Mouse (Mus musculus): ENCODE results near the gene Blzf1.
A peak's percentile ranks its signal among the peaks of the same experiment; 100 is the strongest.

The Blzf1 gene

DNA sequence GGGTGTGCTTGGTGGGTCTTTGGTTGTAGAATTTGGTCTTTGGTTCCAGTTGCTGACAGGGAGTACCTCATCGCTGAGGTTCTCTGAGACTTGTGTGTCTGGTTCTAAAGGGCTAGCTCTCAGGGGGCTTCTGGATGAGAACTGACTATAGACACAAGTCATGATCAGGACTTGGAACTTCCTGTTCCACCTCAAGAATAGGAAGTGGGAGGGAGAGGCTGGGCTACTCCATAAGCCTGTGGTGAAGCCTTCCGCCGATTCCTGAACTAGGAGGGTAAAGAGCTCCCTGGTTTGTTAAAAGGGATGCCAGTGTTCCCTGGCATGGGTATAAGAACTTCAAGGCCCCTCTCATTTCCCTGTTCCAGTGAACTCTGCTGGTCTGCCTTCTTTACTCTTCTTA, 23.3 kb downstream of the Blzf1 start:
- no peaks in the 10 kb centered on the region for H3K27me3 ChIP-seq (ENCODE audit: insufficient read depth, low read length)
- no peak for TF ChIP-seq CTCF (conservative IDR thresholded peaks at IDR 0.05; ENCODE audit: low read length)
- no peak for TF ChIP-seq NANOG (IDR thresholded peaks at IDR 0.05; ENCODE audit: borderline replicate concordance, low read length)
- TF ChIP-seq POU5F1 (IDR thresholded peaks at IDR 0.05; ENCODE audit: borderline replicate concordance, low read length) = no peak
- H3K4me1 ChIP-seq (replicated peaks; ENCODE audit: low read depth, low read length) = peaks cover 4% of the 10 kb centered on the region
- H3K9me3 ChIP-seq (ENCODE audit: low read length) = no peaks in the 10 kb centered on the region
- no peaks in the 10 kb centered on the region for H3K36me3 ChIP-seq (ENCODE audit: insufficient read depth, low read length)
- H3K4me3 ChIP-seq (replicated peaks; ENCODE audit: low read length) = no peak overlapping the region

DNA sequence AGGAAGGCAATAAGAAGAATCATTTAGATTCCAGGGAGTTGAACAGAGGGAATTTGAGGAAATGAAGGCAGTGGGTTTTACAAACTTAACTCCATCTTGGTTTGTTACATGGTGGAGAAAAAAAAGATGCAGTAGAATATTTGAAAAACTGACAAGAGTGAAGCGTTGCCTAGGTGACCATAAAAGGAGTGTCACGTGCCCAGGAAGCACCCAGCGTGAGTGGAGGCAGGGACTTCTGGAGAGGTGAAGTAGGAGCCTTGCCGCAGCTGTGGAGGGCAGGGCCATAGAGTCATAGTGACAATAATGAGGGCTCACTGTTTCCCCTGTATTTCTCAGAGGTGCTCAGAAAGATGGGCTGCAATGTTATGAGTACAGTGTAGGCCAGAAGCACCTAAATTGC, 28.0 kb downstream of the Blzf1 start:
- Histone ChIP-seq H3K36me3 (ENCODE audit: insufficient read depth, low read length) (no peaks in the 10 kb centered on the region), H3K27me3 (ENCODE audit: insufficient read depth, low read length) (no peaks in the 10 kb centered on the region), H3K4me3 (replicated peaks; ENCODE audit: low read length) (no peak overlapping the region), H3K9me3 (ENCODE audit: low read length) (no peaks in the 10 kb centered on the region), H3K4me1 (replicated peaks; ENCODE audit: low read depth, low read length) (peaks cover 5% of the 10 kb centered on the region; the same call in 1 of the 2 replicates)
- TF ChIP-seq CTCF (conservative IDR thresholded peaks at IDR 0.05; ENCODE audit: low read length) = no peak
- TF ChIP-seq NANOG (IDR thresholded peaks at IDR 0.05; ENCODE audit: borderline replicate concordance, low read length) = no peak
- TF ChIP-seq POU5F1 (IDR thresholded peaks at IDR 0.05; ENCODE audit: borderline replicate concordance, low read length) = no peak

DNA sequence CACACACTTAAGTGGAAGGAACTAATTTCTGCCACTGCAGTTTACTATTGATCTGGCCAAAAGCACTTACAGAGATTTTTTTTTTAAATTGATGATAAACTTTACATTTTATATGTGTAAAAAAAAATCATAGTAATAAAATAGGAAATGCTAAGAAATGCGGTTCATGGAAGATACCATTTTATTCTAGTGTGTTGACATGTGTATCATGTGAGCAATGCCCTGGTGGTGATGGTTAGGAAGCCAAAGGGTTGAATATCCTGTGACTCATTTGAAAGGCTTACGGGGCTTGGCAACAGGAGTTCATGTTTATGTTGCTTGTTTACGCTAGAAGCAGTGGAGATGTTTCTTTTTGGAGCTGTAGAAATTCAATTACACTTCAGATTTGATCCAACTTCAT, 30.7 kb downstream of the Blzf1 start:
- H3K9me3 ChIP-seq (ENCODE audit: low read length) = no peaks in the 10 kb centered on the region
- no peak overlapping the region for H3K4me3 ChIP-seq (replicated peaks; ENCODE audit: low read length)
- no peaks in the 10 kb centered on the region for H3K27me3 ChIP-seq (ENCODE audit: insufficient read depth, low read length)
- TF ChIP-seq NANOG (IDR thresholded peaks at IDR 0.05; ENCODE audit: borderline replicate concordance, low read length) (no peak), CTCF (conservative IDR thresholded peaks at IDR 0.05; ENCODE audit: low read length) (no peak), POU5F1 (IDR thresholded peaks at IDR 0.05; ENCODE audit: borderline replicate concordance, low read length) (no peak)
- H3K36me3 ChIP-seq (ENCODE audit: insufficient read depth, low read length) = no peaks in the 10 kb centered on the region
- peaks cover 3% of the 10 kb centered on the region; the same call in 1 of the 2 replicates for H3K4me1 ChIP-seq (replicated peaks; ENCODE audit: low read depth, low read length)

DNA sequence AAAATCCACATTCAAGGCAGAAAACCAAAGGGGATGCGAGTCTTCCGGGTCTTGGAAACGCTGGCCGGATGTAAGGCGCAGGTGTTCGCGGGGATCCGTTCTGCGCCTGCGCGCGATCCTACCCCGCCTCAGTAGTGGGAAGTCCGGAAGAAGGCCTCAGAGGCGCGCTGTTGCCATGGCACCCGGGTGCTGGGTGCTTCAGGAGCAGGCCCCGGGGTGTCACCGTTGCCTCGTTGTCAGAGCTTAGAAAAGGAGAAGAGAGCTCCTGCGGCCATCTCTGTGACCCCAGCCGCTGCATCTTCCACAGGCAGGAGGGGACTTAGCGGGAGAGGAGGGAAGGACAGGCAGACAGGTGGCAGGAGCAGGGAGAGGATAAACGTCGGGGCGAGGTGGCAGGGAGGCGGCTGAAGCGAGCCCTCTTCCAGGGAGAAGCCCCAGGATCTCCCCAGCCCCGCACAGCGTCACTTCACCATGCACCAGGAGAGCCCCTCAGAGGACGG, 31.8 kb downstream of the Blzf1 start, which contains the start of gene Ccdc181:
TSS of gene Ccdc181 (plus strand) at position 131 of the 500 bp plus-strand sequence.
- Histone ChIP-seq H3K27me3 (ENCODE audit: insufficient read depth, low read length) (no peaks in the 10 kb centered on the region), H3K36me3 (ENCODE audit: insufficient read depth, low read length) (no peaks in the 10 kb centered on the region), H3K4me3 (replicated peaks; ENCODE audit: low read length) (peak within 1 kb of the TSS; percentile 85), H3K4me1 (replicated peaks; ENCODE audit: low read depth, low read length) (peaks cover 11% of the 10 kb centered on the region; the same call in 1 of the 2 replicates), H3K9me3 (ENCODE audit: low read length) (no peaks in the 10 kb centered on the region)
- TF ChIP-seq POU5F1 (IDR thresholded peaks at IDR 0.05; ENCODE audit: borderline replicate concordance, low read length) (no peak), NANOG (IDR thresholded peaks at IDR 0.05; ENCODE audit: borderline replicate concordance, low read length) (no peak), CTCF (conservative IDR thresholded peaks at IDR 0.05; ENCODE audit: low read length) (no peak)

DNA sequence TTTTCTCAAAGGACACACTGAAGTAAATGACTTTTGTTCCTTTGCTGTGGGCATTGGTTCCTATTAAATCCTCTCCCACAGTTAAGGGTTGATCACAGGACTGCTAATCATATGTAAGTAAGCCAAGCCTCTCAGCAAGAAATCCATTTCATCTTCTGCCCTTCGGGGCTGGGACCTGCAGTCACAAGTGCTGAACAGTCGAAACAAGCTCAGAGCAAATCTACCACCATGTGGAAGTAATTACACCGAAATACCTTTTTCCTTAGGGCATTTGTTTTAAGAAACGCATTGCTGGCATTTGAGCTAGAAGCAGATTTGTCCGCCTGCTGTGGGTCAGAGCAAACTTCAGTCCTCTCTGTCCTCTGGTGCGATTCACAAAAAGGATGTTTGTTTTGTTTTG, 33.6 kb downstream of the Blzf1 start:
- TF ChIP-seq POU5F1 (IDR thresholded peaks at IDR 0.05; ENCODE audit: borderline replicate concordance, low read length) (no peak), CTCF (conservative IDR thresholded peaks at IDR 0.05; ENCODE audit: low read length) (no peak), NANOG (IDR thresholded peaks at IDR 0.05; ENCODE audit: borderline replicate concordance, low read length) (no peak)
- Histone ChIP-seq H3K27me3 (ENCODE audit: insufficient read depth, low read length) (no peaks in the 10 kb centered on the region), H3K4me3 (replicated peaks; ENCODE audit: low read length) (no peak overlapping the region), H3K9me3 (ENCODE audit: low read length) (no peaks in the 10 kb centered on the region), H3K4me1 (replicated peaks; ENCODE audit: low read depth, low read length) (peaks cover 11% of the 10 kb centered on the region; the same call in 1 of the 2 replicates), H3K36me3 (ENCODE audit: insufficient read depth, low read length) (no peaks in the 10 kb centered on the region)

DNA sequence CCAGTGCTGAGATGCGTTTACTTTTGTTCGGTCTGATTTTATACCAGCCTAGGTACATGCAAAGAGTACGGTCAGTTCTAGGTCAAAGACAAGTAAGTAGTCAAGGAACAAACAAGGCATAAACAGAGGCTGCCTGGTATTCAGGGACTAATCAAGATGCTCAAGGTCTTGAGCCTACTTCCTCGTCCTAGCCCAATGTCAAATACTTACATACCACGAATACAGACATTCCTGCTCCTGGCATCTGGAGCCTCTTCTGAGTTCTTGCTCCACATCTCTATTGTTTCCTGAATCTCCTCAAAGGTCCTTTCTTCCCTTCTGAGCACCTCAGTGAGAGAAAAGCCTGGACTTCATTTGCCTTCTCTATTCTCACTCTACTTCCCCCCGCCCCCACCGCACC, 36.3 kb downstream of the Blzf1 start:
- TF ChIP-seq CTCF (conservative IDR thresholded peaks at IDR 0.05; ENCODE audit: low read length) (no peak), POU5F1 (IDR thresholded peaks at IDR 0.05; ENCODE audit: borderline replicate concordance, low read length) (no peak), NANOG (IDR thresholded peaks at IDR 0.05; ENCODE audit: borderline replicate concordance, low read length) (no peak)
- Histone ChIP-seq H3K27me3 (ENCODE audit: insufficient read depth, low read length) (no peaks in the 10 kb centered on the region), H3K4me1 (replicated peaks; ENCODE audit: low read depth, low read length) (peaks cover 10% of the 10 kb centered on the region; the same call in 1 of the 2 replicates), H3K4me3 (replicated peaks; ENCODE audit: low read length) (no peak overlapping the region), H3K36me3 (ENCODE audit: insufficient read depth, low read length) (peaks cover 9% of the 10 kb centered on the region), H3K9me3 (ENCODE audit: low read length) (peaks cover 8% of the 10 kb centered on the region)

DNA sequence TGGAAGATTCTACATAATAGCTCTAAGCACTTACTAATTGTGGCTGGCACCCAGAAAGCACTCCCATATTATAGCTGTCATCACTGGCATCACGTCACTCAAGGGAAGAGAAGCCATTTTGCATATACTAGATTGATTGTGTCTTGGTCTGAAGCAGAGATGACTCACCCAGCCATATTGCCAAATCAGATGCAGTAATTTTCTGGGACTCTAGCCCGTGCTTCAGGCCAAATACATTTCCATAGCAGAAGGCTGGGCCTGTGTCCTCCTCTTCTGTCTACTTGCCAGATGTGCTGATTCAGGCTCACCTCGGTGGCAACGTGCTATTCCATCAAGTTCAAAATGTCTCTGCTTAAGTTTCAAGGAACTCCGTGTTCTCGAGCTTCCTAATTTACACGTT, 45.7 kb downstream of the Blzf1 start:
- no peak overlapping the region for H3K4me3 ChIP-seq (replicated peaks; ENCODE audit: low read length)
- peaks cover 8% of the 10 kb centered on the region for H3K9me3 ChIP-seq (ENCODE audit: low read length)
- no peaks in the 10 kb centered on the region; the same call in 1 of the 2 replicates for H3K4me1 ChIP-seq (replicated peaks; ENCODE audit: low read depth, low read length)
- H3K36me3 ChIP-seq (ENCODE audit: insufficient read depth, low read length) = peaks cover 94% of the 10 kb centered on the region
- no peaks in the 10 kb centered on the region for H3K27me3 ChIP-seq (ENCODE audit: insufficient read depth, low read length)
- no peak for TF ChIP-seq NANOG (IDR thresholded peaks at IDR 0.05; ENCODE audit: borderline replicate concordance, low read length)
- no peak for TF ChIP-seq CTCF (conservative IDR thresholded peaks at IDR 0.05; ENCODE audit: low read length)
- TF ChIP-seq POU5F1 (IDR thresholded peaks at IDR 0.05; ENCODE audit: borderline replicate concordance, low read length) = no peak

DNA sequence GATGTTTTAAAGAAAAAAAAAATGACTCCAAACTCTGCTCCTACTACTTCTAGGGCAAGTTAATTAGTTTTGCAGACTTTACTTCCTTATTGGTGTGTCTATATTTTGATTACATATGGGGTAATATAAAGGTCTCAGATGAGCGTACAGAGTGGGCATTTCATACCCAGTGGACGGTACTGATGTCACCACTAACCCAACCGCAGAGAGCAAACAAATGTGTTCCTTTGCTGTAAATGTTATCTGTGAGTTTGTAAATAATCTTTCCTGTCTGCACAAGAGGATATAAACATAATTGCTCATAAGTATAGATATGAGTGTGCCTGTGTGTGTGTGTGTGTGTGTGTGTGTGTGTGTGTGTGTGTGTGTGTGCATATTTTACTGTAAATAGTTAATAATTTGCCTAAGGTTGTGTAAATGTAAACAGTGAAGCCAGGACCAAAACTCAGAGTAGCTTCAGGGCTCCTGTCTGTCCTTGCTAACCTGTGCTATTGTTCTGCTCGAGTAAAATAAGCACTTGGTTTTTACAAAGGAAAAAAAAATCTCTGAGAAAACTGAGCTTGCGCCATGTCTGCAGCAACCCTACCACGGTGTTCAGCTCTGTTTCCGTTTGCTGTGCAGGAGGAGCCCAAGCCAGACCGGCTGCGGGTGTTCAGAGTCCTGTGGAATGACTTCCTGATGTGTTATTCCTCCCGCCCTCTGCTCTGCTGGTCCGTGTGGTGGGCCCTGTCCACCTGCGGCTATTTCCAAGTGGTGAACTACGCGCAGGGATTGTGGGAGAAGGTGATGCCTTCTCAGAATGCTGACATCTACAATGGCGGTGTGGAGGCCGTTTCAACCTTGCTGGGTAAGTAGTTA, 46.9 kb downstream of the Blzf1 start:
- Histone ChIP-seq H3K27me3 (ENCODE audit: insufficient read depth, low read length) (no peaks in the 10 kb centered on the region), H3K4me1 (replicated peaks; ENCODE audit: low read depth, low read length) (no peaks in the 10 kb centered on the region; the same call in 1 of the 2 replicates), H3K4me3 (replicated peaks; ENCODE audit: low read length) (peak overlapping the region; percentile 43; the same call in 1 of the 2 replicates), H3K9me3 (ENCODE audit: low read length) (no peaks in the 10 kb centered on the region), H3K36me3 (ENCODE audit: insufficient read depth, low read length) (peaks cover 93% of the 10 kb centered on the region)
- TF ChIP-seq CTCF (conservative IDR thresholded peaks at IDR 0.05; ENCODE audit: low read length) = no peak
- no peak for TF ChIP-seq POU5F1 (IDR thresholded peaks at IDR 0.05; ENCODE audit: borderline replicate concordance, low read length)
- no peak for TF ChIP-seq NANOG (IDR thresholded peaks at IDR 0.05; ENCODE audit: borderline replicate concordance, low read length)

Data from E14TG2a.4 (cell line).